Mouse (Mus musculus) testis, postnatal 10 days (tissue): Measurements from ENCODE around the gene Lasp1.

Source experiments
- DNase-seq: peaks from one replicate; pipeline ENCODE4 v3.0.0; 2021; ENCODE audit warnings: low spot score

Lasp1 gene

DNA sequence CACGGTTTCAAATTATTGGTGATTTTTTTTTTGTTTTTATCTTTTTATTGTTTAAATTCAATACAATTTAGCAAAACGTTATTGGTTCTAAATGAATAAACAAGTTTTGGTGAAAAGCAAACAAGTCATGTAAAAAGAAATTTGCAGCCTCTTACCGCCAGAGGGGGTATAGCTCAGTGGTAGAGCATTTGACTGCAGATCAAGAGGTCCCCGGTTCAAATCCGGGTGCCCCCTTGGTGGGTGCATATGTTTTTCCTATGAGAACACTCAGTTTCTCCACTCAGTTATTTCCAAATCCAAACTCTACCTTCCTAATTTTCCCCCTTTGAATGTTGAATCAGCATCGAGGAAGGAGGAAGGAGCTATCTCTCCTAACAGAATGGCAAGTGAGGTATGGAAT is 1.9 kb upstream of the Lasp1 start:
- peak; percentile 70 for DNase-seq

- no peak for DNase-seq
Measured at GRCm38 (mm10) chr11:97797369-97798082, 1.3 kb upstream of the Lasp1 start.

GRCm38 (mm10) chr11:97798083-97798435 is 741 bp upstream of the Lasp1 start:
- no peak for DNase-seq

DNA sequence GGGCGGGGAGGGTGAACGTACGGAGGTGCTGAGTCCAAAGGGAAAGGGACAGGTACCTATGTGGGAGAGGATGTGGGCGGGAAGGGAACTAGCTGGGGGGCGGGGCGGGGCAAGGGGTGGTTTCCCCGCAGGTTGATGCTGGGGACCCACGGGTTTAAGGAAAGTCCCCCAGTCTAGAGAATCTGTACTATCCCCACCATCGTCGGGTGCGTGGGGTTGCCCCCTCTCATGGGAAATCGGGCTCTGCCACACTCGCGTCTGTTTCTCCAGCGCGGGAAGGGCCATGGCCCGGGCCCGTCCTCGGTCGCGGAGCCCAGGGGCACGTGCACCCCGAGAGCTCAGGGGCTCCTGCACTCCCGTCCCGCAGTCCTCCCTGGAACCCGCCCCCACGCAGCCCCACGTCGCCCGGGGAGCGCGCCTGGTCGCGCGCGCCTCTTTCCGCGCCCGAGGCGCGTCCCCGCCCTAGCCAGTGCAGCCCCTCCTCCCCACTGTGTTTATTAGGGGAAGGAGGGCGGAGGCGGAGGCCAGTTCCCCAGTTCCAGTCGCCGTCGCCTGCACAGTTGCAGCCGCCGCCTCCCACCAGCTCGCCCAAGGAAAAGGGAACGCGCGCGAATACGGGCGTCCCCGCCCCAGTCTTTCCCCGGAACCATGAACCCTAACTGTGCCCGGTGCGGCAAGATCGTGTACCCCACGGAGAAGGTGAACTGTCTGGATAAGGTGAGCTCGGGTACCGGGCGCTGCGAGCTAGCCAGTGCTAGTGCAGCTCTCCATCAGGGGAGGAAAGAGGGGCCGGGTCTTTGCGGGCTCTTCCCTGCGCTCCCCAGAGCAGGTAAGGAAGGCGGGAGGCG is 570 bp downstream of the Lasp1 start:
- DNase-seq = peak; percentile 90

GRCm38 (mm10) chr11:97799994-97800690 is 1.3 kb downstream of the Lasp1 start:
- DNase-seq = peak; percentile 83

DNA sequence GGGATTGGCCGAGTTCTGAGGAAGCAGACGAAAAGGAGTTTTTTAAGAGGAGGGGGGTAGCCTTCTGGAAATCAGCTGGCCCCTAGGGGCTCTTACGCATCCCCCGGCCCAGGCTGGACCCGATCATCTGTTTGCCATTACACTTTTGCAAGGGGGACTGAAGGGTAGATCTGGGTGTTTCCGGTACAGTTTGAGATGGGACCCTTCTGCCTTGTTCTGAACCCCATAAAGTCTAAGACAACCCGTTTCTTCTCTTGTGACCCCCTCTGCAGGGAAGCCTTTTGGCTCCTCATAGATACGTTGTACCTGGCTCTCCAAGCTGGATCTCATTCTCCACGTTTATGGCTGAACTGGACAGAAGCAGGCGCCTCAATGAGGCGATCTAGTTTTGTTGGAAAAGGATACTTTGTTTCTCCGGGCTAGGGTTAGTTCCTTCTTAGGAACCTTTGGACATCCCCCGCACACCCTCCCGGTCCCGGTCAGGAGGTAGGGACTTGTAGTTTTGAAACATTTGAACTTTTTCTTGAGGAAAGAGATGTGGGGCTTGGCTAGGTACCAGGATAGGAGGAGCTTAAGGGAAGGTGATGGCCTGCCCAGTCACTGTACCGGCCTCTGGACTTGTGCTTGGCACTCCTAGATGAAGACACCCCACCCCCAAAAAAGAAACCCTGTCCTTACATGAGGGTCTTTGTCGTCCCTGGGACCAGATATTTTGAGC is 2.0 kb downstream of the Lasp1 start:
- peak; percentile 80 for DNase-seq

GRCm38 (mm10) chr11:97801409-97802193 is 2.8 kb downstream of the Lasp1 start:
- DNase-seq = peak; percentile 72

DNA sequence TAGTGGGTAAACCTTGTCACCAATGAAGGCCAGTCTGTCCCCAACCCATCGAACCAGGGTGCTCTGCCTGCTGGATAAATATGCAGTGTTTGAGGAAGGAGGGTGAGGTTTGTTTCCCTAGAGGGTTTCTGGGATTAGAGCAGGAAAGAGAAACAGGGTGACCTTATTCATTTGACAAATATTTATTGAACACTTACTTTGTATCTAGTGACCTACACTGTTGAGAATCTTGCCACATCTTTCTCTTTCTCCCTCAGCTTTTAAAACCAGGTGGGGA is 3.3 kb downstream of the Lasp1 start:
- no peak for DNase-seq

- no peak for DNase-seq
Measured at GRCm38 (mm10) chr11:97802495-97802894, 3.7 kb downstream of the Lasp1 start.

DNA sequence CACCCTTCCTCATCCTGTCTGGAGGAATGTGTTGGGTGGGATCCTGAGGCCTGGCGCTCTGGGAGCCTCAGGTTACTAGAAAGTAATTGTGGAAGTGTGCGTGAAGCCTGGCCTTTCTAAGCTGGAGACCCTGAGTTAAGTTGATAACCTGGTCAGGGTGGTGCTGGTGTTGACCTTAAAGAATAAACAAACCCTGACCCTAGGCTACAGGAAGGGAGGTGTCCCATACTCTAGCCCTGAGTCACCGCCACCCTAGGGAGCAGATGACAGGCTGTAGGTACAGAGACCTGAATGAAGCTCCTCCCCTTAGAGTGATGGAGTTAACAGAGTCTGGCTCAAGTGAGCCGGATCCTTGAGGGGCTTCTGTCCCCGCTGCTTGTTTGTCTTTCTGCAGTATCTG is 5.0 kb downstream of the Lasp1 start:
- no peak for DNase-seq

DNA sequence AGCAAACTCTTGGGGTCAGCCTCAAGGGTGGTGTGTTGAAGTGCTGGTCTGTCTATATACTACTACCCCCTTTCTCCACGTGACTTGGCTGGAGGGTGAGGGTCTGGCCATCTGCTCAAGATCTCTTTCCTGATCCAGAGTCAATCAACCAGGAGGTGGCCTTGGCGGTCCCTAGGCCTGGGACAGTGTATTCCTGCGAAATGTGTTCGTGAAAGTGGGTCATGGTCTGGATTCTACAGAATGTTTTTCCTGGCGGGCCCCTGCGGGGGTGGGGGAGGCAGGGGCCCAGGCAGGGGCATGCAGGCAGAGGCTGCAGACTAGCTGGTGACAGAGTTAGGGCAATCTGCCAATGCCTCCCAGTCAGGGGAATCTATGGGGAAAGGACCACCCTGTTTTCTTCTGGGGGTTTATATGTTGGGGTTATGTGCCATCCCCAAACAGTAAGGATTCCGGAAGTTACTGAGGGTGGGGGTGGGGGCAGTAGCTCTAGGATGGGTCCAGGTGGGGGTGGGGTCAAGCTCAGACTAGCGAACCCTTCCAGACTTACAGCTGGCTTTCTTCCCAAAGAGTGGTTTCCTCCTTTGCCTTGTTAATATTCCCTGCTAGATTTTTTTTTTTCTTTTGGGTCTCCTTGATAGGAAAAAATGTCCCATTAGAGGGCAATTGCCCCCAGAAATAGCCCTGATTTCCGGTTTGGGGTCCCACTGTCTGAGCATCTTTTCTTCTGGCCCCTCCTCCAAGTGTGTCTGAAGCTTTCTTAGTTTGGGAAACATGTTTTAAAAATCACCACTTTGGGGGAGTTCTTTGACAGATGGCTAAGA is 6.3 kb downstream of the Lasp1 start:
- DNase-seq = no peak

DNA sequence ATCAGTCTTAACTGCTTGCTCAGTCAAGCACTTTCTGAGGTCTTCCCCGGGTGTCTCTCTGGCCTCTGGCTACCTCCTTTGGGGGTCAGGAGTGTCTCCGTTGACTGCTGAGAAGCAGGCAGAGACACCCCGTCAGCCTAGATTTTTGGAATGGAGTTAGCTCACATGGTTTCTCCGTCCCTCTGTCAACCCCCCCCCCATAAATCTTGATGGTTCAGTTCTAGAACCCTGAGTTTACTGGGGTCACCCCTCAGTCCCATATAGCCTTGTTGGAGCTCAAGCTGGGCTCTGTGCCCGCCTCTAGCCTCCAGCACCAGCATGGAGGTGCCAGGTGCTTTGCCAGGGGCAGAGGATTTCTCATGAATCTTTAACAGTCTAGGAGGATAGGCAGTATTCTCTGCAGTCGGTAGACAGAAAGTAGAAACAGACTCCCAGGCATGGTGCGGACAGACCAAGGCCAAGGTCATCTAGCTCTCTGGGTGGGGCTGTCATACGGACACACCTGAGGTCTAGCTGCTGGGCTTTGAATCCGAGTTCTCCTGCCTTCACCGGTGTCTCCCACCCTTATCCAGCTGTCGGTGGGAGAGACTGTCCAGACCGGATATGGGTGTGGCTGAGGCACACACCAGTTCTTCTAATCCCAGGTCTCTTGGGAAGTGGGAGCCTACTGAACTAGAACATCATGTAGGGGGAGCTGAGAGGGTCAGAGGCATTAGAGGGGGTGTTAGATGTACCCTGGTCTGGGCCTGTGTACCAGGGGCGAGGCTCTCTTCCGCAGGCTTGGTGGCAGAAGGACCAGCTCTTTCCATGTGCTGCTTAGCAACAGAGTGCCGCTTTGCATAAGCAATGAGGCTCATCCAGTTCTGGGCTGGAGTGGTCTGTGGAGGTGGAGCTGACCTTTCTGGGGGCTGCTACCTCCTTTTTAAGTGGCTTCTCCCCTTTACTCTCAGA is 7.1 kb downstream of the Lasp1 start:
- DNase-seq = no peak

- DNase-seq = no peak
Measured at GRCm38 (mm10) chr11:97806613-97806964, 7.8 kb downstream of the Lasp1 start.

DNA sequence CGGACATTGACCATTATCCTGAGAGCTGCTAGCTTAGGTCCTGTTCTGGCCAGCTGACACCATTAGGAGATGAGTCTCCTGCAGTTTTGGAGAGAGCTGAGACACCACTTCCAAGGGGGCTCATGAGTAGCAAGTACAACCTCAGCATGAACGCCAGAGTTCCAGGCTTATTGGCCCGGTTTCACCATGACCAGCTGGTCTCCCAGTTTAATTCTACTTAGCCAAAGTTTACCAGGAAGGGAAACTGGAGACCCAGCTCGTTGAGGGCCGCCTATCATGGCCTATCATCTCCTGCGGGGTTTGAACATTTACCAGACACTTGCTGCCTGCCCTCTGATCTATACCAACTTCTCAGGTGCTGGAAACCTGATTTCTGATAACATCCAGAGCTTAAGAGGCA is 8.8 kb downstream of the Lasp1 start:
- no peak for DNase-seq

GRCm38 (mm10) chr11:97808093-97808492 is 9.3 kb downstream of the Lasp1 start:
- no peak for DNase-seq

DNA sequence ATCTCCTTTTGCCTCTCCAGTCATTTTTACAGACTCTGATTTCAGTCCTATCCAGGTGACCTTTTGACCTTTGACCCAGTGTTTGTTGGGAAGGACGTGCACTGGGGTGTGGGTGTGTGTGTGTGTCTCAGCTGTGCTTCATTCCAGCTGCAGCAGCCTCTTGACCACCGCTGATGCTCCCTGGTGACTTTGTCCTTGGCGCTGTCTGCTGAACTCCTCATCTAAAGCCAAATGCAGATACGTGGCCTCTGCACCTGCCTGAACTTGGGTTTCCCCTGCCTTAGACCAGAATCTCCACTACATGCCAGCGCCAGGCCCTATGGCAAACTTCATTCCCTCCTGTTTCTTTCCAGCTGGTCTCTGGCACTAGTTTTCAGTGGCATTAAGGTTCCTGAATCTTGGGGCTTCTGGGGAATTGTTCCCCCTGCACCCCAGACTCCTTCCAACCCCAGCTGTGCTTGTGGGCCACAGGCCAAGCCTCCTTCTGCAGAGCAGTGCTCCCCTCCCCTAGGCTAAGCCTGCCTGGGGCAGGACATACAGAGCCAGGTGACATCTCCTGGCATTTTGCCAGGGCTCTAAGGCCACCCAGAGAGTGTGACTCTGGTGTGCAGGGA is 9.9 kb downstream of the Lasp1 start:
- DNase-seq = no peak

- DNase-seq = no peak
Measured at GRCm38 (mm10) chr11:97809235-97810121, 10.7 kb downstream of the Lasp1 start.

DNA sequence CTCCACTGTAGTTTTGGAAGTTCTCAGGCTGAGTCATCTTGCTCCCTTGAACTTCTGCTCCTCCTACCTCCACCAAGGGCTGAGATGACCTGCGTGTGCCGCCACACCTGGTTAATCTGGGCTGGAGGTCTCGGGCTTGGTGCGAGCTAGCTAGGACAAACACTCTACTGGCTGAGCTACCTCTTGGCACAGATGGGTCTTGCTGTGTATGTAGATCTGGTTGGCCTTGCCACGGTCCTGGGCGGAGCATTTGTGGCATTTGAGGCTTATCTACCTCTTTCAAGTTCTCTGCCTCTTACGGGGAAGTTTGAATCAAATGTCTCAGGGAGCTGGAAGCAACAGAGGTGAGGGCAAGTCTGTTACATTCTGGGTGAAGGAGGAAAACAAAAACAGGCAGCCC is 11.6 kb downstream of the Lasp1 start:
- DNase-seq = peak; percentile 47
